Mouse (Mus musculus) cerebellum, adult 2 months (tissue): ENCODE results near the gene Slc6a5. TPM values are rescaled to one million over a fixed set of nuclear protein-coding genes. Genes with fewer than 3 reads are reported as not detected.
A peak's percentile ranks its signal among the peaks of the same experiment; 100 is the strongest.

Experiments
- DNase-seq, 2 experiments: peaks; one replicate each; pipeline ENCODE4 v3.0.0; 2021
- H3K27ac ChIP-seq: fragments of 200-500 bp; 2 replicates; pipeline ENCODE4 v1.5.1; 2012; ENCODE audit warnings: low read length, control low read depth, inconsistent platforms; ENCODE audit not compliant: insufficient read depth
- H3K27me3 ChIP-seq: fragments of 200-500 bp; 2 replicates; pipeline ENCODE4 v1.6.1; 2012; ENCODE audit warnings: inconsistent platforms, mild to moderate bottlenecking, low read length, moderate library complexity; ENCODE audit not compliant: control insufficient read depth, insufficient read depth
- H3K4me1 ChIP-seq: fragments of 200-500 bp; 2 replicates; pipeline ENCODE4 v1.6.1; 2011; ENCODE audit warnings: low read length; ENCODE audit not compliant: control insufficient read depth, insufficient read depth
- H3K4me3 ChIP-seq: fragments of 200-500 bp; replicated peaks from 2 replicates; pipeline ENCODE3; 2011; ENCODE audit warnings: mild to moderate bottlenecking, low read depth, low read length, control low read depth; ENCODE audit not compliant: insufficient read depth
- CTCF ChIP-seq: fragments of 200-500 bp; IDR thresholded peaks from 2 replicates; pipeline ENCODE4 v1.5.1; 2011; ENCODE audit warnings: low read depth, mild to moderate bottlenecking, control low read depth, low read length, moderate library complexity, borderline replicate concordance; ENCODE audit not compliant: insufficient read depth
- POLR2A ChIP-seq: fragments of 200-500 bp; IDR thresholded peaks from 2 replicates; pipeline ENCODE4 v1.6.1; 2011; ENCODE audit warnings: low read length, control low read depth, borderline replicate concordance; ENCODE audit not compliant: insufficient read depth
- WGBS: fragments of 180-500 bp; shearing (Covaris S2); methylation state at CpG from one replicate; pipeline ENCODE4 v1.1.7; 2018; 5-methylcytosine and 5-hydroxymethylcytosine counted together
- polyA plus RNA-seq: library from polyadenylated mRNA; depleted of rRNA; stranded (reverse); fragments of >200 nt; gene quantifications from 2 replicates; pipeline ENCODE4 v1.2.3, GENCODE M21; 2012

Gene Slc6a5
- polyA plus RNA-seq, 1 experiment: 71.8 TPM

DNA sequence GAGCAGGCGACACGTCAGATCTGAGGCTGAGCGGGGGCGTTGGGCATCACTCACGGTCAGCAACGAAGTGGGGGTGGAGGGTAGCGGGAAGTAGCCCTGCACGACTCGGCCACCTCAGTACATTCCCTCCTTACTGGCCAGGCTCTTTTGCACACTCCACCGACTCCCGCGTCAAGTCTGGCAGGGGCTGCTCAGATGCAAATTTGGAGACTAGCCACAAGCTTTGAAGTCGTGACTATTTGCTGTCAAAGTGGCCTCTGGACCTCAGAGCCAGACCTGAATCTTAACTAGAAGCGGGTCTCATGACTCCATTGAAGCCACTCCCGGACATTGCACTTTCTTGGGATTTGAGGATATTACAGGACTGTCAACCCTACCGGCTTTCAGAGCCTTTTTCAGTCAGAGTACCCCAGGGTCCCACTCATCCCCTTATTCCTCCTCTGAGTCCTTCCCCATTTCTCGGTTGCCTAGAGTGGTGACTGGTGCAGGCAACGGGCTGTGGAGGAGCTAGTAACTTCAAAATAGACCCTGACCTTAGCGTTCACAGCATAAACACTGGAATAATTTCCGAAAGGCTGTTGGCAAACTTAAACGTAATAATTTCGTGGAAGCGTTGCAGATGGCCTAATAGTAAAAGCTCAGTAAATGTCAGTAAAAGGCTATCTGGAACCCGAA lies 1.6 kb upstream of the Slc6a5 start:
- 2% methylated on average over 24 of the region's 24 CpGs for WGBS
- Histone ChIP-seq H3K27me3 (peaks cover 11% of the 10 kb centered on the region; the same call in 1 of the 2 replicates), H3K27ac (no peak overlapping the region), H3K4me3 (no peak overlapping the region), H3K4me1 (no peaks in the 10 kb centered on the region)
- no peak for TF ChIP-seq CTCF
- no peak for TF ChIP-seq POLR2A
- no peak for DNase-seq

DNA sequence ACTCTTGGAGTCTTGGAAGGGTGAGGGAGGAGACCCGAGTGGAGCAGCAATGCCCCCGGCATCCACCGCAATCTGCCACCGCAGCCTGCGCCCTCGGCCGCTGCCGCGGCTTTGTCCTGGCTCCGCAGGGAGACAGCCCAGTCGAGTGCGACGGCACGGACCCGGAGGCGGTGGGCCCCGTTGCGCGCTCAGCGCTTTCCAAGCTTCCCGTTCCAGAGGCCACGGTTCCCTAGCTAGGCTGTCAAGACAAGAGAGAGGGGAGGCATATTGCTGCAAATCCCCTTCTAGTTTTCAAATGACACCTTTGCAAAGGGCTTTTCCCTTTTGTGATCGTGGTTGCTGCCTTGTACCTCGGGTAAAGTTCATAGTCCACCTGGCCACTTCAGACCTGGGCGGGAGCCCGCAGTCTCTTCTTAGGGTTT lies 945 bp upstream of the Slc6a5 start:
- H3K4me1 ChIP-seq: no peaks in the 10 kb centered on the region
- no peak overlapping the region for H3K27ac ChIP-seq
- H3K27me3 ChIP-seq: peaks cover 11% of the 10 kb centered on the region; the same call in 1 of the 2 replicates
- 2% methylated on average over 26 of the region's 26 CpGs for WGBS
- peak in 1 of 2 experiments; percentile 15 for DNase-seq
- TF ChIP-seq POLR2A: no peak
- no peak for TF ChIP-seq CTCF
- H3K4me3 ChIP-seq: no peak overlapping the region

GRCm38 (mm10) chr7:49910361-49910760 lies 415 bp downstream of the Slc6a5 start:
- Histone ChIP-seq H3K27me3 (peaks cover 13% of the 10 kb centered on the region; the same call in 1 of the 2 replicates), H3K27ac (no peak overlapping the region), H3K4me3 (no peak overlapping the region), H3K4me1 (no peaks in the 10 kb centered on the region)
- no peak for TF ChIP-seq POLR2A
- TF ChIP-seq CTCF: no peak
- 6% methylated on average over 16 of the region's 16 CpGs for WGBS
- DNase-seq: peak in 1 of 2 experiments; percentile 16

GRCm38 (mm10) chr7:49911147-49911946 lies 1.4 kb downstream of the Slc6a5 start:
- Histone ChIP-seq H3K4me1 (no peaks in the 10 kb centered on the region), H3K27ac (no peak overlapping the region), H3K27me3 (peaks cover 15% of the 10 kb centered on the region; the same call in 1 of the 2 replicates), H3K4me3 (no peak overlapping the region)
- TF ChIP-seq CTCF: no peak
- TF ChIP-seq POLR2A: no peak
- DNase-seq: no peak
- 4% methylated on average over 23 of the region's 23 CpGs for WGBS

GRCm38 (mm10) chr7:49911947-49912262 lies 2.0 kb downstream of the Slc6a5 start:
- H3K4me1 ChIP-seq: no peaks in the 10 kb centered on the region
- TF ChIP-seq CTCF (no peak), POLR2A (no peak)
- peak in 1 of 2 experiments; percentile 24 for DNase-seq
- WGBS: 2% methylated on average over 26 of the region's 26 CpGs
- H3K4me3 ChIP-seq: no peak overlapping the region
- H3K27ac ChIP-seq: no peak overlapping the region
- H3K27me3 ChIP-seq: peaks cover 16% of the 10 kb centered on the region; the same call in 1 of the 2 replicates

DNA sequence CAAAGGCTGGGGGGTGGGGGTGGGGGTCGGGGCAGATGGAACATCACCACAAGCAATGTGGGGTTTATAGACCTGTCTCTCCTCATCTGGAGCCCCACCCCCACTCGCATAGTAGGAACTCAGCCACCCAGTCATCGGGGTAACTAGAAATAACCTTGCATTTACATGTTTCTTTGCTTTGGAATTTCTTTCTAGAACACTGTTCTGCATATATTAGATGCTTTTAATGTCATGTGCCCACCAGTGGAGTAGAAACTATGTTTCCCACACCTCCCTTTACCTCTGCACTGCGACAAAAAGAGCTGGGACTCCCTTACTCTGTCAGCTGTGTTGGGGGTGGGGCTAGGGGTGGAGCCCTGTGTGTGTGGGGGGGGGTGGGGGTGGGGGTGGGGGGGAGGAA lies 3.2 kb downstream of the Slc6a5 start:
- DNase-seq: no peak
- TF ChIP-seq CTCF (no peak), POLR2A (no peak)
- peaks cover 14% of the 10 kb centered on the region; the same call in 1 of the 2 replicates for H3K27me3 ChIP-seq
- 6% methylated on average over 4 of the region's 4 CpGs for WGBS
- no peaks in the 10 kb centered on the region for H3K4me1 ChIP-seq
- no peak overlapping the region for H3K4me3 ChIP-seq
- H3K27ac ChIP-seq: no peak overlapping the region

- Histone ChIP-seq H3K4me3 (no peak overlapping the region), H3K27me3 (peaks cover 14% of the 10 kb centered on the region; the same call in 1 of the 2 replicates), H3K27ac (no peak overlapping the region), H3K4me1 (no peaks in the 10 kb centered on the region)
- no peak for DNase-seq
- 7% methylated on average over 5 of the region's 5 CpGs for WGBS
- no peak for TF ChIP-seq CTCF
- no peak for TF ChIP-seq POLR2A
Measured at GRCm38 (mm10) chr7:49913728-49914328, 3.9 kb downstream of the Slc6a5 start.
